Mouse (Mus musculus) lung, postnatal 4 days (tissue): ENCODE measurements around the gene Msrb1.

Experiments
- DNase-seq, 2 experiments: peaks; one replicate each; pipeline ENCODE4 v3.0.0; 2021

Gene Msrb1

GRCm38 (mm10) chr17:24720616-24721015 is 15.8 kb upstream of the Msrb1 start:
- peak in 1 of 2 experiments; percentile 19 for DNase-seq

DNA sequence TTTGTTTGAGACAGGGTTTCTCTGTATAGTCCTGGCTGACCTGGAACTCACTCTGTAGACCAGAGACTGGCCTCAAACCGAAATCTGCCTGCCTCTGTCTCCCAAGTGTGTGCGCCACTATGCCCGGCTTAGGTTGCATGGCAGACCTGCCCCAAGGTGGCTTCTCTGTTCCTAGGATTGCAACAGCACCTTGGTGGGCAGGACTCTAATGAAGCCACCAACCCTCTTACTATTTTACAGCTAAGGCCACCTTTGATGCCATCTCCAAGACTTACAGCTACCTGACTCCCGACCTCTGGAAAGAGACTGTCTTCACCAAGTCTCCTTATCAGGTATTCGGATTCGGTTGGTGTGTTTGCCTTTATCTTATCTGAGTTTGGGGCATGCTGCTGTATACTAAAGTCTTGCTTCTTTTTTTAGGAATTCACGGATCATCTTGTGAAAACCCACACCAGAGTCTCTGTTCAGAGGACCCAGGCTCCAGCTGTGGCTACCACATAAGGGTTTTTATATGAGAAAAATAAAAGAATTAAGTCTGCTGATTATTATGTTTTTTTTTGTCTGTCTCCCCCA is 15.0 kb upstream of the Msrb1 start:
- peak in 1 of 2 experiments; percentile 14 for DNase-seq

- DNase-seq, result peak in 1 of 2 experiments; percentile 17
Observed at GRCm38 (mm10) chr17:24722220-24722924, 14.1 kb upstream of the Msrb1 start.

GRCm38 (mm10) chr17:24723122-24723880 is 13.1 kb upstream of the Msrb1 start:
- no peak for DNase-seq

- DNase-seq, result no peak
Observed at GRCm38 (mm10) chr17:24723881-24724180, 12.6 kb upstream of the Msrb1 start.

DNA sequence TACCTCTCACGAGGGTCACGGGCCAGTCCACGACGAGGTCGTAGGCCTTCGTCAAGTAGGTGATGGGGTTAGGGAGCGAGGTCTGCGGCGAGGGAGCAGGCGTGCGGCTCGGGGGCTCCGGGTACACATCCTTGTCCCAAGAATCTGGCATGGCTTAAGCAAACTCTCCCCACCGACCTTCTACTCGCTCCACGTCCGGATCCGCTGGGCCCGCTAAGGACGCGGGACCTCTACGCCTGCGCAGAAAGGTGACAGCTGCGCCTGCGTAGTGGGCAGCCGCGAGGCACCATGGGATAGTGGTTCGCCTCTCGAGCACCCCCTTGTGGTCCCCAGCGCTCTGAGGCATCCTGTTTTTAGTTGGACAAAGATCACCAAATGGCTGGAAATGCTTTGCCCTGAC is 12.3 kb upstream of the Msrb1 start, which contains the start of gene Ndufb10:
Ndufb10 (minus strand) TSS at position 295 of the 400 bp plus-strand sequence.
- DNase-seq, result peak; percentile 95 to 98

- DNase-seq, result no peak
Observed at GRCm38 (mm10) chr17:24725637-24726390, 10.6 kb upstream of the Msrb1 start.

GRCm38 (mm10) chr17:24727618-24728017 is 8.8 kb upstream of the Msrb1 start, which contains the start of gene Rpl3l:
Gene Rpl3l (plus strand): TSS chr17:24727820.
- DNase-seq, result no peak

- DNase-seq, result no peak
Observed at GRCm38 (mm10) chr17:24728184-24728583, 8.3 kb upstream of the Msrb1 start.

GRCm38 (mm10) chr17:24729067-24729466 is 7.4 kb upstream of the Msrb1 start:
- DNase-seq, result no peak

- DNase-seq, result no peak
Observed at GRCm38 (mm10) chr17:24730787-24731186, 5.7 kb upstream of the Msrb1 start.

DNA sequence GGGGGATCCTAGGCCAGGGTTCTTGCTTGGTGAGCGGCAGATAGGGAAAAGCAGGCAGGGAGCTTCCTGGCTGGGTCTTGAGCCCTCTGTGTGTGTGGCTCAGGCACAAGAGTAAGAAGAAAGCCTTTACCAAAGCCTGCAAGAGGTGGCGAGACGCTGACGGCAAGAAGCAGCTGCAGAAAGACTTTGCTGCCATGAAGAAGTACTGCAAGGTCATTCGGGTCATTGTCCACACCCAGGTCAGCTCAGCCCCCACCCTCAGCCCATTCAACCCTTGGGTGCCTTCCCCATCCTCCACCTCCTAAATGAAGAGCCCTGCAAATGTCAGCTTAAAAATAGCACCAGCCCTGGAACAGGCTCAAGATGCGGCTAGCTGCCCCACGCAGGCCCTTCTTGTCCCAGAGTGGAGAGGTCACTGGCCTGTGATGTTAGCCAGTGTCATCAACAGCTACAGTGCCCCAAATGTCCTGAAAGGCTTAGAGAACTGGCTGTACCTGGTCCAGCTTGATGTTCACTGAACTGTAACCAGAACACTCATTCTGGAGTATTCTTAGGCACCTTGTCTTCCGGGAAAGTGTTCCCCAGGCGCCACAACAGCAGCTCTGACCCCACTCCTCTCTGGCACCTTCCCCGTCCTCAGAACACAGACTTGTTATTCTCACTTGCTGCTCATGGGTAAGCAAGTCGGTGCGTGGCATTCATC is 4.1 kb upstream of the Msrb1 start:
- DNase-seq, result no peak

DNA sequence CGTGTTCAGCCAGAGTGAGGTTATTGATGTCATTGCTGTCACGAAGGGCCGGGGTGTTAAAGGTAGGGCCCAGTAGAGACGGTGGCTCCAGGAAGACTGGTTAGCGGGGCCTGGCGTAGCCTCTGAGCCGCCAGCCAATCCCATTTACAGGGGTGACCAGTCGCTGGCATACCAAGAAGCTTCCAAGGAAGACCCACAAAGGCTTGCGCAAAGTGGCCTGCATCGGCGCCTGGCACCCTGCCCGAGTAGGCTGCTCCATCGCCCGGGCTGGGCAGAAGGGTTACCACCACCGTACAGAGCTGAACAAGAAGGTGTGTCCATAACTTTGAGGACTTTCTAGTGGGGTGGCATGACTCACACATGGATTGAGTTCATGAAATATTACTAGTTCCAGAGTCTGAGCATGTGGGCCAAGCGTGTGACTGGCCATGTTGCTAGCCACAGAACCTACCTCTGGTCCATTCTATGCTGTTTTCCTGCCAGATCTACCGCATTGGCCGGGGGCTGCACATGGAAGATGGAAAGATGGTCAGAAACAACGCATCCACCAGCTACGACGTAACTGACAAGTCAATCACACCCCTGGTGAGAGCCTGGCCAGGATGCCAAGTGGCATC is 2.9 kb upstream of the Msrb1 start:
- no peak for DNase-seq

DNA sequence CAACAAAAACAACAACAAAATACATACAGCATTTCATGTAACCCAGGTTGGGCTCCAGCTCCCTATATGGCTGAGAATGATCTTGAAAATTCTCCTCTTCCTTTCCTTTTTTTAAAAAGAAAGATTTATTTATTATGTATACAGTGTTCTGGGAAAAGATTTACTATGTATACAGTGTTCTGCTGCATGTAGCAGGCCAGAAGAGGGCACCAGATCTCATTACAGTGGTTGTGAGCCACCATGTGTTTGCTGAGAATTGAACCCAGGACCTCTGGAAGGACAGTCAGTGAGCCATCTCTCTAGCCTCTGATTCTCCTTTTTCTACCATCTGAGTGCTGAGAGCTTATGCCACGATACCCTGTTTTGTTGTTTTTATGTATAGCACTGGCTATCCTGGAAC is 1.9 kb upstream of the Msrb1 start:
- no peak for DNase-seq

DNA sequence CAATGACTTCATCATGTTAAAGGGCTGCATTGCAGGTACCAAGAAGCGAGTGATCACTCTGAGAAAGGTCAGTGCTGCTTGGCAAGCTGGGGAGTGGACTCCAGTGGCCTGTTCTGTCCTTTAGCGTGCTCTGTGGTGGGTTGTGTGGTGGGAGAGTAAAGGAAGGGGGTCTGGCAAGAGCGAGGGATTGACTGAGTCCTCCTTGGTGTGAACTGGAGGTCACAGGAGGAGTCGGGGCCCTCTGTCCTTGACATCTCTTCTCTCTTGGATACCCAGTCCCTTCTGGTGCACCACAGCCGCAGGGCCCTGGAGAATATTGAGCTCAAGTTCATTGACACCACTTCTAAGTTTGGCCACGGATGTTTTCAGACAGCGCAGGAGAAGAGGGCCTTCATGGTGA is 996 bp upstream of the Msrb1 start:
- peak in 1 of 2 experiments; percentile 20 for DNase-seq

- no peak for DNase-seq
Observed at GRCm38 (mm10) chr17:24737135-24737810, 831 bp downstream of the Msrb1 start.

GRCm38 (mm10) chr17:24738238-24738637 is 1.8 kb downstream of the Msrb1 start:
- peak in 1 of 2 experiments; percentile 12 for DNase-seq

DNA sequence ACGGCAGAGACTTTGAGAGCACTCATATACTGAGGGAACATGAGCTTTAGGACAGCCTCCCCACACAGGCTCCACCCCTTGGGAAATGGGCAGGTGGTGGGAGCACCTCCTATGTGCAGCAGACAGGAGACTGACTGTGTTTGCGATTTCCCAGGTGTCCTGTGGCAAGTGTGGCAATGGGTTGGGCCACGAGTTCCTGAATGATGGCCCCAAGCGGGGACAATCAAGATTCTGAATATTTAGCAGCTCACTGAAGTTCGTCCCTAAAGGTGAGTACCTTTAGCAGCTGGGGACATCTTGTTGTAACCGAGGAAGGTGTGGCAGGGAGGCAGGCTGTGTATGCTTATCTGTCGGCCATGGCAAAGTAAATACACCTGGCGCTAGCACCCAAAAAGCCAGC is 3.5 kb downstream of the Msrb1 start:
- no peak for DNase-seq

- no peak for DNase-seq
Observed at GRCm38 (mm10) chr17:24742307-24742706, 5.9 kb downstream of the Msrb1 start.

DNA sequence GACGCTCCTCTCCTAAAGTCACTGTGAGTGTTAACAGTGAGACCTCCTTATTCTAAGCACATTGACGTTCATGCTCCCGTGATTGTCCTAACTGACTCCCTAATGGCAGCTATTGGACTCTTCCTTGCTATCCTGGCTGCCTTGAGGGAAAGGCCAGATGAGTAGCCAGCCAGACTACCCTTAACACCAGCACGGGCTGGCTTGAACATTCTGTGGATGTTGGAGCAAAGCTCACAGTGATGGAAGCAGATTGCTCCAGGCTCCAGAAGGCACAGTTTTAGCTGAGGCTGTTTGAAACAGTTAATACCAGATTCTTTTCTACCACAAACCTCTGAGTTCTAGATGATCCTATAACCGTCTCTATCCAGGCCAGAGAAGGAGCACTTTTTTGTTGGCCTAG is 7.5 kb downstream of the Msrb1 start:
- no peak for DNase-seq

GRCm38 (mm10) chr17:24744381-24744780 is 7.9 kb downstream of the Msrb1 start:
- DNase-seq, result no peak
